Mouse (Mus musculus) heart, postnatal 0 days (tissue): ENCODE results near the gene Slc26a1.

Source experiments
- CTCF ChIP-seq: IDR thresholded peaks from 2 replicates; pipeline ENCODE4 v1.5.1; 2016; ENCODE audit warnings: antibody characterized with exemption, control low read depth, low read depth
- EP300 ChIP-seq: IDR thresholded peaks from 2 replicates; pipeline ENCODE4 v1.6.1; 2016; ENCODE audit warnings: antibody characterized with exemption, low read depth

- TF ChIP-seq CTCF (0 out of 2 replicates have a peak, but pooled peaks have one; percentile 9), EP300 (no peak)
These were observed 44.4 kb upstream of the Slc26a1 start for GRCm38 (mm10) chr5:108719761-108720160.
